Mouse (Mus musculus): ENCODE data around the gene Dohh.
A peak's percentile ranks its signal among the peaks of the same experiment; 100 is the strongest.

Dohh gene

GRCm38 (mm10) chr10:81429605-81430061 lies 45.4 kb downstream of the Dohh start:
- no peak for DNase-seq (ENCODE audit: extremely low spot score, low read depth, low spot score)

- no peak for DNase-seq (ENCODE audit: extremely low spot score, low read depth, low spot score)
These were observed 46.1 kb downstream of the Dohh start for GRCm38 (mm10) chr10:81430141-81430830.

GRCm38 (mm10) chr10:81430831-81431525 lies 46.8 kb downstream of the Dohh start:
- DNase-seq (ENCODE audit: extremely low spot score, low read depth, low spot score), result no peak

GRCm38 (mm10) chr10:81431526-81432168 lies 47.4 kb downstream of the Dohh start:
- no peak for DNase-seq (ENCODE audit: extremely low spot score, low read depth, low spot score)

GRCm38 (mm10) chr10:81432169-81432867 lies 48.1 kb downstream of the Dohh start:
- DNase-seq (ENCODE audit: extremely low spot score, low read depth, low spot score), result no peak

GRCm38 (mm10) chr10:81432868-81433262 lies 48.6 kb downstream of the Dohh start:
- DNase-seq (ENCODE audit: extremely low spot score, low read depth, low spot score), result peak; percentile 63

- no peak for DNase-seq (ENCODE audit: extremely low spot score, low read depth, low spot score)
These were observed 49.5 kb downstream of the Dohh start for GRCm38 (mm10) chr10:81433541-81434289.

- no peak for DNase-seq (ENCODE audit: extremely low spot score, low read depth, low spot score)
These were observed 50.4 kb downstream of the Dohh start for GRCm38 (mm10) chr10:81434361-81435263.

GRCm38 (mm10) chr10:81435436-81435835 lies 51.2 kb downstream of the Dohh start:
- DNase-seq (ENCODE audit: extremely low spot score, low read depth, low spot score), result no peak

Data from hindlimb bud, embryonic 11.5 days (tissue).